Mouse (Mus musculus) mouse trophoblast stem cell (cell line): ENCODE results near the gene Cops4.

Experiments
- in situ Hi-C, 2 experiments: fragments of 300-500 bp; cut with MseI, MboI; formaldehyde crosslinking; loops; 2 replicates in 1 of 2; 3 replicates in 1 of 2; pipeline ENCODE4 v1.15.1; 2025

Gene Cops4

GRCm38 (mm10) chr5:100573256-100573655, 55.1 kb downstream of the Cops4 start:
- in situ Hi-C loops, result loop anchor here (5.0 to 25.0 kb wide), 3 partner anchors 89 to 214 kb away; partner anchors contain the start of genes Helq (in 1 of the 2) and Mrps18c (in 1 of the 2)

- in situ Hi-C loops, result loop anchor here (5.0 to 25.0 kb wide), 3 partner anchors 88 to 213 kb away; partner anchors contain the start of genes Helq (in 1 of the 2) and Mrps18c (in 1 of the 2)
Measured at GRCm38 (mm10) chr5:100574771-100575170, 56.7 kb downstream of the Cops4 start.

- in situ Hi-C loops, result loop anchor here in 1 of 2 experiments (10.0 kb wide), 1 partner anchor 86 kb away; no protein-coding TSS in a partner anchor
Measured at GRCm38 (mm10) chr5:100578863-100579411, 60.8 kb downstream of the Cops4 start.

GRCm38 (mm10) chr5:100581622-100582434, 63.7 kb downstream of the Cops4 start:
- in situ Hi-C loops, result no loop called here

- in situ Hi-C loops, result no loop called here
Measured at GRCm38 (mm10) chr5:100582435-100582826, 64.3 kb downstream of the Cops4 start.

GRCm38 (mm10) chr5:100583066-100583465, 65.0 kb downstream of the Cops4 start:
- in situ Hi-C loops, result no loop called here

- in situ Hi-C loops, result no loop called here
Measured at GRCm38 (mm10) chr5:100585206-100585644, 67.1 kb downstream of the Cops4 start.

- in situ Hi-C loops, result no loop called here
Measured at GRCm38 (mm10) chr5:100585657-100586056, 67.5 kb downstream of the Cops4 start.

GRCm38 (mm10) chr5:100587136-100587535, 69.0 kb downstream of the Cops4 start:
- in situ Hi-C loops, result no loop called here

GRCm38 (mm10) chr5:100587626-100588025, 69.5 kb downstream of the Cops4 start:
- in situ Hi-C loops, result no loop called here

- in situ Hi-C loops, result no loop called here
Measured at GRCm38 (mm10) chr5:100590505-100590904, 72.4 kb downstream of the Cops4 start.

- in situ Hi-C loops, result no loop called here
Measured at GRCm38 (mm10) chr5:100594803-100595467, 76.8 kb downstream of the Cops4 start.

GRCm38 (mm10) chr5:100595999-100596398, 77.9 kb downstream of the Cops4 start:
- in situ Hi-C loops, result no loop called here
